Mouse (Mus musculus) thymus, adult 2 months (tissue): ENCODE data around the gene H2-T24. TPM values are rescaled to one million over a fixed set of nuclear protein-coding genes. Genes with fewer than 3 reads are reported as not detected.

Experiments used
- DNase-seq: peaks from one replicate; pipeline ENCODE4 v3.0.0; 2021
- H3K27ac ChIP-seq: fragments of 200-500 bp; 2 replicates; pipeline ENCODE4 v1.5.1; 2012; ENCODE audit warnings: low read length, control low read depth; ENCODE audit not compliant: control insufficient read depth, insufficient read depth
- H3K27me3 ChIP-seq: fragments of 200-500 bp; 2 replicates; pipeline ENCODE4 v1.6.1; 2012; ENCODE audit warnings: mild to moderate bottlenecking, low read length, moderate library complexity, mixed read lengths; ENCODE audit not compliant: control insufficient read depth, insufficient read depth
- H3K36me3 ChIP-seq: fragments of 200-500 bp; 2 replicates; pipeline ENCODE4 v1.6.1; 2012; ENCODE audit warnings: mild to moderate bottlenecking, low read length, moderate library complexity; ENCODE audit not compliant: control insufficient read depth, insufficient read depth
- H3K4me1 ChIP-seq: fragments of 200-500 bp; replicated peaks from 2 replicates; pipeline ENCODE4 v1.6.1; 2012; ENCODE audit warnings: low read length; ENCODE audit not compliant: control insufficient read depth, insufficient read depth
- H3K4me3 ChIP-seq: fragments of 200-500 bp; 2 replicates; pipeline ENCODE4 v1.5.1; 2012; ENCODE audit warnings: mild to moderate bottlenecking, low read length, control low read depth, moderate library complexity; ENCODE audit not compliant: control insufficient read depth, insufficient read depth
- CTCF ChIP-seq: fragments of 200-500 bp; IDR thresholded peaks from 2 replicates; pipeline ENCODE4 v1.5.1; 2012; ENCODE audit warnings: mild to moderate bottlenecking, control low read depth, low read length, moderate library complexity, borderline replicate concordance; ENCODE audit not compliant: control insufficient read depth, poor library complexity, insufficient read depth; ENCODE audit errors: extremely low read depth
- POLR2A ChIP-seq: fragments of 200-500 bp; IDR thresholded peaks from 2 replicates; pipeline ENCODE4 v1.6.1; 2012; ENCODE audit warnings: mild to moderate bottlenecking, low read length, control low read depth, moderate library complexity; ENCODE audit not compliant: control insufficient read depth, poor library complexity, insufficient read depth; ENCODE audit errors: extremely low read depth
- WGBS: fragments of 180-500 bp; shearing (Covaris S2); methylation state at CpG from one replicate; pipeline ENCODE4 v1.1.7; 2018; 5-methylcytosine and 5-hydroxymethylcytosine counted together
- polyA plus RNA-seq: library from polyadenylated mRNA; depleted of rRNA; stranded (reverse); fragments of >200 nt; gene quantifications from 2 replicates; pipeline ENCODE4 v1.2.3, GENCODE M21; 2012

H2-T24 gene
- polyA plus RNA-seq, 1 experiment, result 20.4 TPM

- Histone ChIP-seq H3K27ac (no peak overlapping the region), H3K4me3 (no peak overlapping the region), H3K36me3 (no peaks in the 10 kb centered on the region), H3K27me3 (no peaks in the 10 kb centered on the region), H3K4me1 (peaks cover 25% of the 10 kb centered on the region)
- TF ChIP-seq POLR2A (no peak), CTCF (peak; percentile 79; the same call in 1 of the 2 replicates)
- WGBS, result under 1% methylated on average over 11 of the region's 11 CpGs
- DNase-seq, result peak; percentile 99
Observed at GRCm38 (mm10) chr17:35996949-35997348, 23.4 kb downstream of the H2-T24 start.

GRCm38 (mm10) chr17:35994879-35995240 is 25.5 kb downstream of the H2-T24 start:
- H3K27ac ChIP-seq, result peak overlapping the region; percentile 64; the same call in 1 of the 2 replicates
- no peaks in the 10 kb centered on the region for H3K27me3 ChIP-seq
- under 1% methylated on average over 14 of the region's 14 CpGs for WGBS
- no peak for TF ChIP-seq POLR2A
- H3K36me3 ChIP-seq, result no peaks in the 10 kb centered on the region
- H3K4me1 ChIP-seq, result peaks cover 12% of the 10 kb centered on the region
- DNase-seq, result no peak
- peak overlapping the region; percentile 54 for H3K4me3 ChIP-seq

GRCm38 (mm10) chr17:35994175-35994878 is 26.0 kb downstream of the H2-T24 start:
- H3K36me3 ChIP-seq, result no peaks in the 10 kb centered on the region; the same call in 1 of the 2 replicates
- peak; percentile 79 for DNase-seq
- H3K4me1 ChIP-seq, result peaks cover 11% of the 10 kb centered on the region
- peak overlapping the region; percentile 54 for H3K4me3 ChIP-seq
- no peaks in the 10 kb centered on the region for H3K27me3 ChIP-seq
- peak overlapping the region; percentile 64; the same call in 1 of the 2 replicates for H3K27ac ChIP-seq
- TF ChIP-seq CTCF (no peak), POLR2A (peak; percentile 47; the same call in 1 of the 2 replicates)
- WGBS, result under 1% methylated on average over 31 of the region's 31 CpGs

GRCm38 (mm10) chr17:35993675-35994074 is 26.7 kb downstream of the H2-T24 start:
- H3K4me3 ChIP-seq, result no peak overlapping the region
- WGBS, result 2% methylated on average over 17 of the region's 17 CpGs
- H3K36me3 ChIP-seq, result peaks cover 4% of the 10 kb centered on the region; the same call in 1 of the 2 replicates
- H3K4me1 ChIP-seq, result peaks cover 10% of the 10 kb centered on the region
- H3K27ac ChIP-seq, result no peak overlapping the region
- no peaks in the 10 kb centered on the region for H3K27me3 ChIP-seq
- peak; percentile 81 for DNase-seq
- peak; percentile 98 for TF ChIP-seq CTCF
- TF ChIP-seq POLR2A, result no peak

GRCm38 (mm10) chr17:35991781-35992180 is 28.6 kb downstream of the H2-T24 start:
- no peak for DNase-seq
- H3K4me1 ChIP-seq, result no peaks in the 10 kb centered on the region
- H3K27ac ChIP-seq, result no peak overlapping the region
- WGBS, result 58% methylated on average over 10 of the region's 10 CpGs
- TF ChIP-seq CTCF (no peak), POLR2A (no peak)
- no peak overlapping the region for H3K4me3 ChIP-seq
- no peaks in the 10 kb centered on the region for H3K27me3 ChIP-seq
- H3K36me3 ChIP-seq, result peaks cover 6% of the 10 kb centered on the region; the same call in 1 of the 2 replicates

- Histone ChIP-seq H3K27ac (no peak overlapping the region), H3K4me3 (no peak overlapping the region), H3K36me3 (peaks cover 8% of the 10 kb centered on the region; the same call in 1 of the 2 replicates), H3K27me3 (no peaks in the 10 kb centered on the region), H3K4me1 (peaks cover 15% of the 10 kb centered on the region)
- TF ChIP-seq CTCF (no peak), POLR2A (no peak)
- WGBS, result 96% methylated on average over 9 of the region's 9 CpGs
- no peak for DNase-seq
Observed at GRCm38 (mm10) chr17:35981776-35982175, 38.6 kb downstream of the H2-T24 start.

GRCm38 (mm10) chr17:35980363-35980754 is 40.0 kb downstream of the H2-T24 start:
- WGBS, result 1% methylated on average over 29 of the region's 29 CpGs
- H3K4me3 ChIP-seq, result peak overlapping the region; percentile 59
- no peak for TF ChIP-seq POLR2A
- no peak for TF ChIP-seq CTCF
- peaks cover 15% of the 10 kb centered on the region for H3K4me1 ChIP-seq
- DNase-seq, result no peak
- peaks cover 8% of the 10 kb centered on the region; the same call in 1 of the 2 replicates for H3K36me3 ChIP-seq
- no peaks in the 10 kb centered on the region for H3K27me3 ChIP-seq
- peak overlapping the region; percentile 41; the same call in 1 of the 2 replicates for H3K27ac ChIP-seq
